Mouse (Mus musculus) small intestine, adult 2 months (tissue): ENCODE results near the gene 4931414P19Rik.

Source experiments
- CTCF ChIP-seq: fragments of 200-500 bp; IDR thresholded peaks from 2 replicates; pipeline ENCODE4 v1.5.1; 2012; ENCODE audit warnings: low read depth, mild to moderate bottlenecking, control low read depth, inconsistent platforms, low read length, moderate library complexity, mixed read lengths; ENCODE audit not compliant: insufficient replicate concordance, insufficient read length; ENCODE audit errors: extremely low read depth
- POLR2A ChIP-seq: fragments of 200-500 bp; IDR thresholded peaks from 2 replicates; pipeline ENCODE4 v1.6.1; 2012; ENCODE audit warnings: low read depth, mild to moderate bottlenecking, control low read depth, inconsistent platforms, low read length, moderate library complexity

- TF ChIP-seq POLR2A (no peak), CTCF (no peak)
Observed at GRCm38 (mm10) chr14:54544703-54545102, 61.1 kb downstream of the 4931414P19Rik start.
